Comparison of ENCODE assay signal across 8 mouse cellular contexts in the genomic region with DNA sequence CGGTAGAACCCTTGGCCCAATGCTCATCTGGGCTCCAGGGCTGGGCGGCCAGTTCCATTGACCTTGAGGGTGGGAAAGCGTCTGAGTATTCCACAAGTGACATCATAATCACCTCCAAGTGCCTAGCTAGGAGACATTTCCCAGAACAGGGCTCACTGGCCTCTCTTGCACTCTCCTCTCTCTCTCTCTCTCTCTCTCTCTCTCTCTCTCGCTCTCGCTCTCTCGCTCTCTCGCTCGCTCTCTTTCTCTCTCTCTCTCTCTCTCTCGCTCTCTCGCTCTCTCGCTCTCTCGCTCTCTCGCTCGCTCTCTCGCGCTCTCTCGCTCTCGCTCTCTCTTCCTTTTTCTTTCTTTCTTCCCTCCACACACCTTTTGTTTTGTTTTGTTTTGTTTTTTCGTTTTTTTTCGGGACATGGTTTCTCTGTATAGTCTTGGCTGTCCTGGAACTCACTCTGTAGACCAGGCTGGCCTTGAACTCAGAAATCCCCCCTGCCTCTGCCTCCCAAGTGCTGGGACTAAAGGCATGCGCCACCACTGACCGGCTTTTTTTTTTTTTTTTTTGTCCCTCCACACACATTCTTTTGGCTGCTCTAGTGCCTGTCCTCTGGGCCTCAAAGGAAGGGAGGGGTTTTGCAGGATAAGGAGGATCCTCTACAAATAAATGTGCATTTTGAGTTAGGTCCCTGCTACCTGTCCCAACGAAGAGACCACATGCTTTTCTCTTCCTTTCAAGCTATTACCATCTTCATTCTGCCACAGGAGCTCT. TPM values are rescaled to one million over a fixed set of nuclear protein-coding genes. Genes with fewer than 3 reads are reported as not detected.
DNase-seq lines count a peak whose midpoint lies in the region; ATAC-seq and TF ChIP-seq lines count a peak whose summit lies in the region.

No protein-coding gene starts in this region.

- TF ChIP-seq CTCF in kidney, postnatal 0 days (IDR thresholded peaks at IDR 0.05; ENCODE audit: low read depth), result no peak

- H3K4me2 ChIP-seq in kidney, postnatal 0 days (ENCODE audit: low read length), result peak overlapping the region; percentile 65
- peak overlapping the region; percentile 54 for H3K4me2 ChIP-seq in embryonic facial prominence, embryonic 11.5 days (ENCODE audit: low read depth, low read length)
- H3K4me2 ChIP-seq in hindbrain, embryonic 16.5 days (ENCODE audit: low read length), result peak overlapping the region; percentile 58
- H3K4me2 ChIP-seq in midbrain, embryonic 15.5 days, result peak overlapping the region; percentile 42

- H3K9me3 ChIP-seq in kidney, postnatal 0 days (replicated peaks; ENCODE audit: low read length), result no peaks in the 10 kb centered on the region
- no peaks in the 10 kb centered on the region for H3K9me3 ChIP-seq in embryonic facial prominence, embryonic 11.5 days (replicated peaks; ENCODE audit: control insufficient read depth, low read length)
- no peaks in the 10 kb centered on the region for H3K9me3 ChIP-seq in hindbrain, embryonic 16.5 days (ENCODE audit: control insufficient read depth, low read length)
- H3K9me3 ChIP-seq in midbrain, embryonic 15.5 days, result no peaks in the 10 kb centered on the region

- peak overlapping the region; percentile 13 for H3K9ac ChIP-seq in kidney, postnatal 0 days (ENCODE audit: low read depth, low read length)
- H3K9ac ChIP-seq in embryonic facial prominence, embryonic 11.5 days (replicated peaks; ENCODE audit: low read length), result peak overlapping the region; percentile 35; the same call in 1 of the 2 replicates
- peak overlapping the region; percentile 50; the same call in 1 of the 2 replicates for H3K9ac ChIP-seq in hindbrain, embryonic 16.5 days (ENCODE audit: low read depth, low read length)
- no peak overlapping the region for H3K9ac ChIP-seq in midbrain, embryonic 15.5 days

- H3K36me3 ChIP-seq in kidney, postnatal 0 days (ENCODE audit: insufficient read depth, low read length), result peaks cover 17% of the 10 kb centered on the region
- H3K36me3 ChIP-seq in embryonic facial prominence, embryonic 11.5 days (replicated peaks; ENCODE audit: control insufficient read depth, insufficient read depth, low read depth, low read length), result peaks cover 3% of the 10 kb centered on the region; the same call in 1 of the 2 replicates
- peaks cover 9% of the 10 kb centered on the region; the same call in 1 of the 2 replicates for H3K36me3 ChIP-seq in hindbrain, embryonic 16.5 days (ENCODE audit: control insufficient read depth, insufficient read depth, low read length)
- H3K36me3 ChIP-seq in midbrain, embryonic 15.5 days (replicated peaks), result peaks cover 17% of the 10 kb centered on the region

- ATAC-seq in kidney, postnatal 0 days (replicated peaks; ENCODE audit: low FRiP score, low read depth), result no peak
- ATAC-seq in embryonic facial prominence, embryonic 11.5 days (replicated peaks; ENCODE audit: insufficient number of reproducible peaks, low FRiP score, low TSS enrichment, low read depth), result no peak
- ATAC-seq in hindbrain, embryonic 16.5 days, result no peak
- no peak for ATAC-seq in midbrain, embryonic 15.5 days (replicated peaks)
- no peak for ATAC-seq in granulocyte monocyte progenitor cell, adult 5-6 weeks (replicated peaks; ENCODE audit: poor library complexity, severe bottlenecking)

- DNase-seq in kidney, postnatal 0 days (ENCODE audit: low spot score), result no peak
- no peak for DNase-seq in kidney, postnatal 14 days
- no peak for DNase-seq in embryonic facial prominence, embryonic 11.5 days (ENCODE audit: low spot score)
- DNase-seq in cerebellum, adult 11 months, result no peak
- DNase-seq in MN1 (ENCODE audit: low spot score), result no peak

- H3K4me1 ChIP-seq in kidney, postnatal 0 days (replicated peaks; ENCODE audit: insufficient read depth, low read length), result peaks cover 5% of the 10 kb centered on the region
- no peaks in the 10 kb centered on the region for H3K4me1 ChIP-seq in embryonic facial prominence, embryonic 11.5 days (ENCODE audit: control insufficient read depth, insufficient read depth, low read length)
- peaks cover 4% of the 10 kb centered on the region for H3K4me1 ChIP-seq in hindbrain, embryonic 16.5 days (ENCODE audit: control insufficient read depth, insufficient read depth, low read depth, low read length)
- peaks cover 10% of the 10 kb centered on the region for H3K4me1 ChIP-seq in midbrain, embryonic 15.5 days

- 66% methylated on average over 23 of the region's 23 CpGs for WGBS in kidney, postnatal 0 days
- WGBS in embryonic facial prominence, embryonic 11.5 days, result 61% methylated on average over 23 of the region's 23 CpGs
- WGBS in hindbrain, embryonic 16.5 days, result 59% methylated on average over 23 of the region's 23 CpGs
- 61% methylated on average over 23 of the region's 23 CpGs for WGBS in midbrain, embryonic 15.5 days

- no peaks in the 10 kb centered on the region for H3K27me3 ChIP-seq in kidney, postnatal 0 days (ENCODE audit: insufficient read depth, low read length)
- H3K27me3 ChIP-seq in embryonic facial prominence, embryonic 11.5 days (ENCODE audit: control insufficient read depth, insufficient read depth, low read length), result no peaks in the 10 kb centered on the region
- no peaks in the 10 kb centered on the region for H3K27me3 ChIP-seq in hindbrain, embryonic 16.5 days (replicated peaks; ENCODE audit: control insufficient read depth, insufficient read depth, low read length)
- no peaks in the 10 kb centered on the region for H3K27me3 ChIP-seq in midbrain, embryonic 15.5 days (replicated peaks)

- no peak overlapping the region for H3K27ac ChIP-seq in kidney, postnatal 0 days
- H3K27ac ChIP-seq in embryonic facial prominence, embryonic 11.5 days (replicated peaks; ENCODE audit: low read depth, low read length), result no peak overlapping the region
- H3K27ac ChIP-seq in hindbrain, embryonic 16.5 days (ENCODE audit: low read depth, low read length), result no peak overlapping the region
- no peak overlapping the region for H3K27ac ChIP-seq in midbrain, embryonic 15.5 days

- peak overlapping the region; percentile 53 for H3K4me3 ChIP-seq in kidney, postnatal 0 days (replicated peaks; ENCODE audit: low read depth, low read length)
- H3K4me3 ChIP-seq in embryonic facial prominence, embryonic 11.5 days (ENCODE audit: low read depth, low read length), result peak overlapping the region; percentile 36
- H3K4me3 ChIP-seq in hindbrain, embryonic 16.5 days (ENCODE audit: low read length), result peak overlapping the region; percentile 38
- peak overlapping the region; percentile 27 for H3K4me3 ChIP-seq in midbrain, embryonic 15.5 days

RNA-seq across cellular contexts. Expression of a gene that starts 2.1 kb away (rescaled TPM):
- 3.1 and 3.2 TPM in 2 replicates for polyA plus RNA-seq in kidney, postnatal 0 days (2015; fragmentation: Nextera tagmentation; extraction: Ambion mirVana)
- polyA plus RNA-seq in embryonic facial prominence, embryonic 11.5 days (2014; fragmentation: Nextera tagmentation; extraction: Ambion mirVana), result 1.2 and 1.7 TPM in 2 replicates
- polyA plus RNA-seq in hindbrain, embryonic 16.5 days (2015; fragmentation: Nextera tagmentation; extraction: Ambion mirVana), result 2.3 and 4.0 TPM in 2 replicates
- 1.7 and 2.2 TPM in 2 replicates for polyA plus RNA-seq in midbrain, embryonic 15.5 days (2015; fragmentation: Nextera tagmentation; extraction: Ambion mirVana)
- not detected in 2 replicates for total RNA-seq in granulocyte monocyte progenitor cell, adult 5-6 weeks (2014; fragmentation: Nextera tagmentation)
- not detected in 2 replicates for total RNA-seq in granulocyte monocyte progenitor cell, adult 5-6 weeks (2017)

RNA-seq across cellular contexts. Expression of a gene that starts 7.1 kb away (rescaled TPM):
- polyA plus RNA-seq in kidney, postnatal 0 days (2015; fragmentation: Nextera tagmentation; extraction: Ambion mirVana), result 129 and 131 TPM in 2 replicates
- 139 and 140 TPM in 2 replicates for polyA plus RNA-seq in embryonic facial prominence, embryonic 11.5 days (2014; fragmentation: Nextera tagmentation; extraction: Ambion mirVana)
- 57.3 and 60.3 TPM in 2 replicates for polyA plus RNA-seq in hindbrain, embryonic 16.5 days (2015; fragmentation: Nextera tagmentation; extraction: Ambion mirVana)
- polyA plus RNA-seq in midbrain, embryonic 15.5 days (2015; fragmentation: Nextera tagmentation; extraction: Ambion mirVana), result 56.3 and 61.5 TPM in 2 replicates
- 6.1 and 7.2 TPM in 2 replicates for total RNA-seq in granulocyte monocyte progenitor cell, adult 5-6 weeks (2014; fragmentation: Nextera tagmentation)
- total RNA-seq in granulocyte monocyte progenitor cell, adult 5-6 weeks (2017), result 1.5 and 3.6 TPM in 2 replicates

RNA-seq across cellular contexts. Expression of a gene that starts 11.9 kb away (rescaled TPM):
- 1,409 and 1,636 TPM in 2 replicates for polyA plus RNA-seq in kidney, postnatal 0 days (2015; fragmentation: Nextera tagmentation; extraction: Ambion mirVana)
- 1,340 and 1,370 TPM in 2 replicates for polyA plus RNA-seq in embryonic facial prominence, embryonic 11.5 days (2014; fragmentation: Nextera tagmentation; extraction: Ambion mirVana)
- polyA plus RNA-seq in hindbrain, embryonic 16.5 days (2015; fragmentation: Nextera tagmentation; extraction: Ambion mirVana), result 662 and 677 TPM in 2 replicates
- polyA plus RNA-seq in midbrain, embryonic 15.5 days (2015; fragmentation: Nextera tagmentation; extraction: Ambion mirVana), result 695 and 703 TPM in 2 replicates
- 5,451 and 5,560 TPM in 2 replicates for total RNA-seq in granulocyte monocyte progenitor cell, adult 5-6 weeks (2014; fragmentation: Nextera tagmentation)
- total RNA-seq in granulocyte monocyte progenitor cell, adult 5-6 weeks (2017), result 3,079 and 3,080 TPM in 2 replicates

RNA-seq across cellular contexts. Expression of a gene that starts 18.8 kb away (rescaled TPM):
- 43.4 and 46.6 TPM in 2 replicates for polyA plus RNA-seq in kidney, postnatal 0 days (2015; fragmentation: Nextera tagmentation; extraction: Ambion mirVana)
- 8.9 and 10.9 TPM in 2 replicates for polyA plus RNA-seq in embryonic facial prominence, embryonic 11.5 days (2014; fragmentation: Nextera tagmentation; extraction: Ambion mirVana)
- 19.7 and 20.1 TPM in 2 replicates for polyA plus RNA-seq in hindbrain, embryonic 16.5 days (2015; fragmentation: Nextera tagmentation; extraction: Ambion mirVana)
- polyA plus RNA-seq in midbrain, embryonic 15.5 days (2015; fragmentation: Nextera tagmentation; extraction: Ambion mirVana), result 7.4 and 7.6 TPM in 2 replicates
- 1.1 and 3.5 TPM in 2 replicates for total RNA-seq in granulocyte monocyte progenitor cell, adult 5-6 weeks (2014; fragmentation: Nextera tagmentation)
- total RNA-seq in granulocyte monocyte progenitor cell, adult 5-6 weeks (2017), result 2.9 and 4.1 TPM in 2 replicates

RNA-seq across cellular contexts. Expression of a gene that starts 18.8 kb away (rescaled TPM):
- 18.2 and 19.9 TPM in 2 replicates for polyA plus RNA-seq in kidney, postnatal 0 days (2015; fragmentation: Nextera tagmentation; extraction: Ambion mirVana)
- 8.6 and 8.9 TPM in 2 replicates for polyA plus RNA-seq in embryonic facial prominence, embryonic 11.5 days (2014; fragmentation: Nextera tagmentation; extraction: Ambion mirVana)
- polyA plus RNA-seq in hindbrain, embryonic 16.5 days (2015; fragmentation: Nextera tagmentation; extraction: Ambion mirVana), result 7.1 and 7.7 TPM in 2 replicates
- polyA plus RNA-seq in midbrain, embryonic 15.5 days (2015; fragmentation: Nextera tagmentation; extraction: Ambion mirVana), result 6.5 and 7.3 TPM in 2 replicates
- 3.5 and 14.4 TPM in 2 replicates for total RNA-seq in granulocyte monocyte progenitor cell, adult 5-6 weeks (2014; fragmentation: Nextera tagmentation)
- 5.8 and 6.1 TPM in 2 replicates for total RNA-seq in granulocyte monocyte progenitor cell, adult 5-6 weeks (2017)
